Comparison of ENCODE assay signal across 24 mouse cellular contexts in genomic region chr6:61073267-61073666, GRCm38 (mm10).
DNase-seq lines count a peak whose midpoint lies in the region; ATAC-seq and TF ChIP-seq lines count a peak whose summit lies in the region.
"Had no signal": no experiment of that assay in that cellular context is flagged by ENCODE, and none has a peak within 500 bp of the region (broad histone marks: within the 10 kb centered on the region; RNA-seq: fewer than 3 reads in every experiment).

No protein-coding gene starts in this region.

- 89% methylated on average over 3 of the region's 3 CpGs for WGBS in forebrain, embryonic 13.5 days
- 77% methylated on average over 3 of the region's 3 CpGs for WGBS in forebrain, embryonic 14.5 days
- WGBS in hindbrain, embryonic 16.5 days, result 83% methylated on average over 3 of the region's 3 CpGs
- 90% methylated on average over 3 of the region's 3 CpGs for WGBS in hindbrain, embryonic 12.5 days
- 89% methylated on average over 3 of the region's 3 CpGs for WGBS in midbrain, embryonic 11.5 days
- 89% methylated on average over 3 of the region's 3 CpGs for whole genome bisulfite sequencing in midbrain, postnatal 0 days

- no peaks in the 10 kb centered on the region for H3K36me3 ChIP-seq in forebrain, embryonic 13.5 days (ENCODE audit: poor library complexity, severe bottlenecking)
- H3K36me3 ChIP-seq in forebrain, embryonic 14.5 days (ENCODE audit: control insufficient read depth, insufficient read depth, low read length), result no peaks in the 10 kb centered on the region
- H3K36me3 ChIP-seq in hindbrain, embryonic 16.5 days (ENCODE audit: control insufficient read depth, insufficient read depth, low read length), result no peaks in the 10 kb centered on the region
- H3K36me3 ChIP-seq in hindbrain, embryonic 12.5 days, result no peaks in the 10 kb centered on the region
- no peaks in the 10 kb centered on the region for H3K36me3 ChIP-seq in midbrain, embryonic 11.5 days (ENCODE audit: control insufficient read depth, insufficient read depth, low read length)
- H3K36me3 ChIP-seq in midbrain, postnatal 0 days (ENCODE audit: insufficient read depth, low read length), result no peaks in the 10 kb centered on the region
- H3K36me3 ChIP-seq: embryonic facial prominence, embryonic 10.5 days; embryonic facial prominence, embryonic 13.5 days; heart, embryonic 12.5 days; heart, embryonic 15.5 days; hindbrain, embryonic 10.5 days; hindbrain, embryonic 15.5 days had no signal

- no peaks in the 10 kb centered on the region for H3K9me3 ChIP-seq in forebrain, embryonic 13.5 days (replicated peaks)
- H3K9me3 ChIP-seq in forebrain, embryonic 14.5 days (replicated peaks; ENCODE audit: control insufficient read depth, low read length), result no peaks in the 10 kb centered on the region
- no peaks in the 10 kb centered on the region for H3K9me3 ChIP-seq in hindbrain, embryonic 16.5 days (ENCODE audit: control insufficient read depth, low read length)
- no peaks in the 10 kb centered on the region for H3K9me3 ChIP-seq in hindbrain, embryonic 12.5 days (replicated peaks)
- no peaks in the 10 kb centered on the region for H3K9me3 ChIP-seq in midbrain, embryonic 11.5 days (ENCODE audit: control insufficient read depth, low read length)
- H3K9me3 ChIP-seq in midbrain, postnatal 0 days (ENCODE audit: low read length), result no peaks in the 10 kb centered on the region
- H3K9me3 ChIP-seq: embryonic facial prominence, embryonic 10.5 days; embryonic facial prominence, embryonic 13.5 days; heart, embryonic 12.5 days; heart, embryonic 15.5 days; hindbrain, embryonic 10.5 days; hindbrain, embryonic 15.5 days had no signal

- no peaks in the 10 kb centered on the region for H3K27me3 ChIP-seq in forebrain, embryonic 13.5 days
- H3K27me3 ChIP-seq in forebrain, embryonic 14.5 days (replicated peaks; ENCODE audit: control insufficient read depth, insufficient read depth, low read length), result no peaks in the 10 kb centered on the region
- H3K27me3 ChIP-seq in hindbrain, embryonic 16.5 days (replicated peaks; ENCODE audit: control insufficient read depth, insufficient read depth, low read length), result no peaks in the 10 kb centered on the region
- H3K27me3 ChIP-seq in hindbrain, embryonic 12.5 days, result no peaks in the 10 kb centered on the region
- H3K27me3 ChIP-seq in midbrain, embryonic 11.5 days (ENCODE audit: control insufficient read depth, insufficient read depth, low read length), result no peaks in the 10 kb centered on the region
- H3K27me3 ChIP-seq in midbrain, postnatal 0 days (ENCODE audit: insufficient read depth, low read length), result no peaks in the 10 kb centered on the region
- H3K27me3 ChIP-seq: embryonic facial prominence, embryonic 13.5 days; heart, embryonic 12.5 days; heart, embryonic 15.5 days; hindbrain, embryonic 15.5 days had no signal

- DNase-seq in forebrain, embryonic 14.5 days (ENCODE audit: low spot score), result no peak
- DNase-seq in midbrain, embryonic 11.5 days (ENCODE audit: low spot score, missing footprints), result peak; percentile 45
- no peak for DNase-seq in midbrain, postnatal 0 days (ENCODE audit: low spot score)
- DNase-seq: adrenal gland, adult 2 months; adrenal gland, postnatal 14 days; embryo, embryonic 11 days; gastrocnemius, postnatal 25 days; heart, adult 18-20 months; heart, postnatal 10 days; heart, postnatal 36 days; kidney, adult 18-20 months had no signal

- no peak overlapping the region for H3K9ac ChIP-seq in forebrain, embryonic 13.5 days
- no peak overlapping the region for H3K9ac ChIP-seq in forebrain, embryonic 14.5 days (ENCODE audit: low read length)
- H3K9ac ChIP-seq in hindbrain, embryonic 16.5 days (ENCODE audit: low read depth, low read length), result no peak overlapping the region
- H3K9ac ChIP-seq in hindbrain, embryonic 12.5 days, result no peak overlapping the region
- H3K9ac ChIP-seq in midbrain, embryonic 11.5 days (ENCODE audit: low read length), result no peak overlapping the region
- H3K9ac ChIP-seq in midbrain, postnatal 0 days (replicated peaks; ENCODE audit: low read length, poor library complexity, severe bottlenecking), result no peak overlapping the region
- H3K9ac ChIP-seq: embryonic facial prominence, embryonic 13.5 days; heart, embryonic 12.5 days; heart, embryonic 15.5 days; hindbrain, embryonic 15.5 days had no signal

- no peak overlapping the region for H3K4me3 ChIP-seq in forebrain, embryonic 13.5 days
- H3K4me3 ChIP-seq in forebrain, embryonic 14.5 days (ENCODE audit: low read depth, low read length), result no peak overlapping the region
- no peak overlapping the region for H3K4me3 ChIP-seq in hindbrain, embryonic 16.5 days (ENCODE audit: low read length)
- H3K4me3 ChIP-seq in hindbrain, embryonic 12.5 days, result no peak overlapping the region
- H3K4me3 ChIP-seq in midbrain, embryonic 11.5 days (ENCODE audit: low read depth, low read length), result no peak overlapping the region
- H3K4me3 ChIP-seq in midbrain, postnatal 0 days (ENCODE audit: low read depth, low read length), result no peak overlapping the region
- H3K4me3 ChIP-seq: embryonic facial prominence, embryonic 10.5 days; embryonic facial prominence, embryonic 13.5 days; erythroblast, embryonic 14.5 days; heart, embryonic 12.5 days; heart, embryonic 15.5 days; hindbrain, embryonic 10.5 days; hindbrain, embryonic 15.5 days had no signal

- no peak for TF ChIP-seq CTCF in midbrain, postnatal 0 days (IDR thresholded peaks at IDR 0.05)

- 0 out of 2 replicates have a peak, but pooled peaks have one; percentile 56 for ATAC-seq in forebrain, embryonic 13.5 days
- ATAC-seq in forebrain, embryonic 14.5 days, result no peak
- peak; percentile 34; the same call in 1 of the 2 replicates for ATAC-seq in hindbrain, embryonic 16.5 days
- ATAC-seq in hindbrain, embryonic 12.5 days (ENCODE audit: low FRiP score), result no peak
- no peak for ATAC-seq in midbrain, embryonic 11.5 days (ENCODE audit: low FRiP score)
- no peak for ATAC-seq in midbrain, postnatal 0 days (ENCODE audit: low FRiP score)
- ATAC-seq: CD4-positive, CD25-positive, alpha-beta regulatory T cell, adult 4 months; inflammation-experienced regulatory T-cells, adult 6 months; intestine, embryonic 16.5 days had no signal

- H3K4me2 ChIP-seq in forebrain, embryonic 13.5 days, result no peak overlapping the region
- H3K4me2 ChIP-seq in forebrain, embryonic 14.5 days (ENCODE audit: low read length), result no peak overlapping the region
- H3K4me2 ChIP-seq in hindbrain, embryonic 16.5 days (ENCODE audit: low read length), result no peak overlapping the region
- no peak overlapping the region for H3K4me2 ChIP-seq in hindbrain, embryonic 12.5 days (replicated peaks)
- H3K4me2 ChIP-seq in midbrain, embryonic 11.5 days, result no peak overlapping the region
- H3K4me2 ChIP-seq in midbrain, postnatal 0 days (ENCODE audit: low read depth, low read length, poor library complexity, severe bottlenecking), result no peak overlapping the region
- H3K4me2 ChIP-seq: embryonic facial prominence, embryonic 13.5 days; heart, embryonic 12.5 days; heart, embryonic 15.5 days; hindbrain, embryonic 15.5 days had no signal

- H3K4me1 ChIP-seq in forebrain, embryonic 13.5 days, result peaks cover 2% of the 10 kb centered on the region
- peaks cover 5% of the 10 kb centered on the region for H3K4me1 ChIP-seq in forebrain, embryonic 14.5 days (ENCODE audit: control insufficient read depth, insufficient read depth, low read length)
- H3K4me1 ChIP-seq in hindbrain, embryonic 16.5 days (ENCODE audit: control insufficient read depth, insufficient read depth, low read depth, low read length), result peaks cover under 1% of the 10 kb centered on the region; the same call in 1 of the 2 replicates
- peaks cover 3% of the 10 kb centered on the region for H3K4me1 ChIP-seq in hindbrain, embryonic 12.5 days
- peaks cover under 1% of the 10 kb centered on the region for H3K4me1 ChIP-seq in midbrain, embryonic 11.5 days (ENCODE audit: control insufficient read depth, insufficient read depth, low read length)
- no peaks in the 10 kb centered on the region for H3K4me1 ChIP-seq in midbrain, postnatal 0 days (ENCODE audit: insufficient read depth, low read length)
- H3K4me1 ChIP-seq: heart, embryonic 12.5 days; heart, embryonic 15.5 days had no signal

- H3K27ac ChIP-seq in forebrain, embryonic 13.5 days, result no peak overlapping the region
- no peak overlapping the region for H3K27ac ChIP-seq in forebrain, embryonic 14.5 days (ENCODE audit: low read depth, low read length)
- H3K27ac ChIP-seq in hindbrain, embryonic 16.5 days (ENCODE audit: low read depth, low read length), result no peak overlapping the region
- H3K27ac ChIP-seq in hindbrain, embryonic 12.5 days, result no peak overlapping the region
- no peak overlapping the region for H3K27ac ChIP-seq in midbrain, embryonic 11.5 days (ENCODE audit: low read depth, low read length)
- H3K27ac ChIP-seq in midbrain, postnatal 0 days (ENCODE audit: low read depth, low read length), result no peak overlapping the region
- H3K27ac ChIP-seq: embryonic facial prominence, embryonic 10.5 days; embryonic facial prominence, embryonic 13.5 days; heart, embryonic 15.5 days; hindbrain, embryonic 10.5 days; hindbrain, embryonic 15.5 days had no signal

Comparison
In these comparisons a context has a peak if more than half of its experiments do, and no peak if none do; other contexts are left out.
1. ATAC-seq: peak in forebrain, embryonic 13.5 days (single experiment) and hindbrain, embryonic 16.5 days (single experiment); none in forebrain, embryonic 14.5 days (single experiment), hindbrain, embryonic 12.5 days (single experiment), midbrain, embryonic 11.5 days (single experiment) and midbrain, postnatal 0 days (single experiment).